In the genomic region with DNA sequence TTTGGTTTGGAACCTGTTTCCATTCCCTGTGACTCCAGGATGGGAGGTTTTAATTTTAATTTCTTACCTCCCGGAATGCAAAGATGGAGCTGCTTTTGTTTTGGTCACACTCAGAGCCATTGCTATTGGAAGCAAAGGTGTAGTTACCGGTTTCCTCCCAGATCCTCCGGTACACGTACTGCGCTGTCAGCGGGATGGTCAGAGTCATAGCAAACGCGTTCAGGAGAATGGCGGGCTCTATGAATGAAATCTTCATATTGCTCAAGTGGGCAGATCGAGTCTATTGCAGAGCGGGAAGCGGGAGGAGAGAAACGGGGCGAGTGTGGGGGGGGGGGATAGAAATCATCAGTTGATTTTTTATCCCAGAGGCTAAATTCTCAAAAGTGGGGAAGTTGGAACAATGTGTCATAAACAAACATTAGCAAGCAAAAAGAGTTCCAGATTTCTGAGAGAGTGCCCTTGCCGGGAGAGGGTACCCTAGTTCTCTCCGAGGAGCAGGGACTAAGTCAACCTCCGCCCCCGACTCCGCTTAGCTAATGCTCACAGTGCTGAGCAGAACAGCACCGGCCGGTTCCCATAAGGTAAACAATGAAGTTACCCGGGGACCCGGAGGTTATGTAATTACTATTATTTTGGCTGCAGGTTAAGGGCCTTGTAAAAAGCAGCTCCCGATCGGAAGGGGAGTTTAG, we compare ENCODE assay signal across 8 mouse cellular contexts. TPM values are rescaled to one million over a fixed set of nuclear protein-coding genes. Genes with fewer than 3 reads are reported as not detected.
A peak's percentile ranks its signal among the peaks of the same experiment; 100 is the strongest.
DNase-seq lines count a peak whose midpoint lies in the region; ATAC-seq and TF ChIP-seq lines count a peak whose summit lies in the region.

No protein-coding gene starts in this region.

- DNase-seq in gastrocnemius, adult 18-20 months (ENCODE audit: low spot score), result peak; percentile 22
- no peak for DNase-seq in gastrocnemius, postnatal 14 days
- peak; percentile 60 for DNase-seq in lung, embryonic 14.5 days
- no peak for DNase-seq in right cerebral cortex, postnatal 4 days

- H3K27ac ChIP-seq in bone marrow macrophage, adult 2 months (ENCODE audit: insufficient read depth, low read depth, low read length), result peak overlapping the region; percentile 75
- peak overlapping the region; percentile 63; the same call in 1 of the 2 replicates for H3K27ac ChIP-seq in intestine, embryonic 16.5 days (ENCODE audit: low read length)
- H3K27ac ChIP-seq in lung, embryonic 14.5 days (ENCODE audit: low read depth), result no peak overlapping the region
- peak overlapping the region; percentile 97 for H3K27ac ChIP-seq in small intestine, adult 2 months (ENCODE audit: insufficient read depth, low read depth, low read length)

- ATAC-seq in intestine, embryonic 16.5 days, result peak; percentile 43
- ATAC-seq in lung, embryonic 14.5 days (ENCODE audit: insufficient read depth), result peak; percentile 44

- peaks cover 30% of the 10 kb centered on the region for H3K36me3 ChIP-seq in erythroblast, embryonic 14.5 days (ENCODE audit: control insufficient read depth)
- H3K36me3 ChIP-seq in intestine, embryonic 16.5 days (ENCODE audit: control insufficient read depth, insufficient read depth, low read length), result no peaks in the 10 kb centered on the region
- H3K36me3 ChIP-seq in lung, embryonic 14.5 days (ENCODE audit: insufficient read depth), result no peaks in the 10 kb centered on the region
- 0 out of 2 replicates have a peak, but pooled peaks cover 1% of the 10 kb centered on the region for H3K36me3 ChIP-seq in small intestine, adult 2 months (ENCODE audit: control insufficient read depth, insufficient read depth, low read length)

- WGBS in intestine, embryonic 16.5 days, result 3% methylated on average over 25 of the region's 25 CpGs
- WGBS in lung, embryonic 14.5 days, result 2% methylated on average over 25 of the region's 25 CpGs
- WGBS in small intestine, adult 2 months, result 4% methylated on average over 25 of the region's 25 CpGs

- H3K9me3 ChIP-seq in erythroblast, embryonic 14.5 days (ENCODE audit: control insufficient read depth, low read length), result no peaks in the 10 kb centered on the region
- no peaks in the 10 kb centered on the region for H3K9me3 ChIP-seq in intestine, embryonic 16.5 days (ENCODE audit: control insufficient read depth, low read length)
- no peaks in the 10 kb centered on the region for H3K9me3 ChIP-seq in lung, embryonic 14.5 days (ENCODE audit: low read depth, low read length)

- H3K9ac ChIP-seq in intestine, embryonic 16.5 days (ENCODE audit: low read depth, low read length), result peak overlapping the region; percentile 65
- H3K9ac ChIP-seq in lung, embryonic 14.5 days, result peak overlapping the region; percentile 64

- H3K4me2 ChIP-seq in intestine, embryonic 16.5 days (ENCODE audit: low read depth, low read length), result peak overlapping the region; percentile 91
- H3K4me2 ChIP-seq in lung, embryonic 14.5 days, result peak overlapping the region; percentile 87

- no peak for TF ChIP-seq POLR2A in bone marrow macrophage, adult 2 months (IDR thresholded peaks at IDR 0.05; ENCODE audit: borderline replicate concordance, low read depth, low read length)
- no peak for TF ChIP-seq POLR2A in small intestine, adult 2 months (IDR thresholded peaks at IDR 0.05; ENCODE audit: low read depth, low read length)

- H3K4me3 ChIP-seq in bone marrow macrophage, adult 2 months (ENCODE audit: insufficient read depth, low read length), result peak overlapping the region; percentile 77
- H3K4me3 ChIP-seq in erythroblast, embryonic 14.5 days (replicated peaks), result peak overlapping the region; percentile 68
- H3K4me3 ChIP-seq in intestine, embryonic 16.5 days (ENCODE audit: low read length), result peak overlapping the region; percentile 77
- H3K4me3 ChIP-seq in lung, embryonic 14.5 days (ENCODE audit: low read depth, low read length), result peak overlapping the region; percentile 62
- H3K4me3 ChIP-seq in small intestine, adult 2 months (ENCODE audit: low read depth, low read length), result peak overlapping the region; percentile 94

- intact Hi-C loops in gastrocnemius, postnatal 14 days (cut with DNase I; ENCODE audit: low total_unique reads), result no loop called here

- H3K27me3 ChIP-seq in erythroblast, embryonic 14.5 days (ENCODE audit: control insufficient read depth), result peaks cover 5% of the 10 kb centered on the region; the same call in 1 of the 2 replicates
- no peaks in the 10 kb centered on the region for H3K27me3 ChIP-seq in intestine, embryonic 16.5 days (replicated peaks; ENCODE audit: control insufficient read depth, insufficient read depth, low read length)
- H3K27me3 ChIP-seq in lung, embryonic 14.5 days (ENCODE audit: insufficient read depth, low read length), result no peaks in the 10 kb centered on the region
- H3K27me3 ChIP-seq in small intestine, adult 2 months (ENCODE audit: control insufficient read depth, insufficient read depth, low read length), result no peaks in the 10 kb centered on the region

- peaks cover 33% of the 10 kb centered on the region for H3K4me1 ChIP-seq in bone marrow macrophage, adult 2 months (ENCODE audit: control insufficient read depth, insufficient read depth, low read length)
- H3K4me1 ChIP-seq in erythroblast, embryonic 14.5 days (ENCODE audit: control insufficient read depth), result peaks cover 65% of the 10 kb centered on the region
- peaks cover 15% of the 10 kb centered on the region for H3K4me1 ChIP-seq in intestine, embryonic 16.5 days (ENCODE audit: control insufficient read depth, insufficient read depth, low read length)
- peaks cover 2% of the 10 kb centered on the region; the same call in 1 of the 2 replicates for H3K4me1 ChIP-seq in lung, embryonic 14.5 days (ENCODE audit: insufficient read depth)
- peaks cover 14% of the 10 kb centered on the region; the same call in 1 of the 2 replicates for H3K4me1 ChIP-seq in small intestine, adult 2 months (ENCODE audit: control insufficient read depth, insufficient read depth, insufficient read length, low read length)

- no peak for TF ChIP-seq CTCF in bone marrow macrophage, adult 2 months (IDR thresholded peaks at IDR 0.05; ENCODE audit: low read depth, low read length)
- no peak for TF ChIP-seq CTCF in lung, embryonic 14.5 days (IDR thresholded peaks at IDR 0.05; ENCODE audit: low read depth)
- TF ChIP-seq CTCF in small intestine, adult 2 months (IDR thresholded peaks at IDR 0.05; ENCODE audit: extremely low read depth, insufficient read length, insufficient replicate concordance, low read depth, low read length), result no peak

RNA-seq across cellular contexts. Expression of gene Slc46a3, which starts 0.7 kb away (rescaled TPM):
- 10 to 100 TPM; 10.3 to 10.8 TPM for total RNA-seq in gastrocnemius, adult 18-20 months (2021)
- 1 to 10 TPM; 5.5 to 7.9 TPM for total RNA-seq in gastrocnemius, postnatal 14 days (2021)
- polyA plus RNA-seq in bone marrow macrophage, adult 2 months (2012; ENCODE audit: insufficient read depth, insufficient read length, missing spikeins), result 172 and 173 TPM in 2 replicates
- 0.69 and 1.5 TPM in 2 replicates for polyA plus RNA-seq in erythroblast, embryonic 14.5 days (2012)
- 21.4 and 39.8 TPM in 2 replicates for polyA plus RNA-seq in intestine, embryonic 16.5 days (2015; fragmentation: Nextera tagmentation; extraction: Ambion mirVana)
- 3.3 and 4.3 TPM in 2 replicates for polyA plus RNA-seq in lung, embryonic 14.5 days (2014; fragmentation: Nextera tagmentation; extraction: Ambion mirVana)
- polyA plus RNA-seq in small intestine, adult 2 months (2012; rRNA removed), result 83.8 and 259 TPM in 2 replicates

RNA-seq across cellular contexts. Expression of gene Pomp, which starts 33.6 kb away (rescaled TPM):
- total RNA-seq in gastrocnemius, adult 18-20 months (2021), result 100 to 1,000 TPM; 138 to 152 TPM
- total RNA-seq in gastrocnemius, postnatal 14 days (2021), result 100 to 1,000 TPM; 140 to 145 TPM
- 312 and 343 TPM in 2 replicates for polyA plus RNA-seq in bone marrow macrophage, adult 2 months (2012; ENCODE audit: insufficient read depth, insufficient read length, missing spikeins)
- polyA plus RNA-seq in erythroblast, embryonic 14.5 days (2012), result 1.0 and 1.3 TPM in 2 replicates
- 394 and 410 TPM in 2 replicates for polyA plus RNA-seq in intestine, embryonic 16.5 days (2015; fragmentation: Nextera tagmentation; extraction: Ambion mirVana)
- 506 and 511 TPM in 2 replicates for polyA plus RNA-seq in lung, embryonic 14.5 days (2014; fragmentation: Nextera tagmentation; extraction: Ambion mirVana)
- 8.8 and 18.7 TPM in 2 replicates for polyA plus RNA-seq in small intestine, adult 2 months (2012; rRNA removed)

Comparison
In these comparisons a context has a peak if more than half of its experiments do, and no peak if none do; other contexts are left out.
1. DNase-seq: peak in gastrocnemius, adult 18-20 months (single experiment) and lung, embryonic 14.5 days (single experiment); none in gastrocnemius, postnatal 14 days (single experiment) and right cerebral cortex, postnatal 4 days (single experiment).
2. RNA of gene Pomp, which starts 33.6 kb away (polyA plus RNA-seq): 506 to 511 TPM in lung, embryonic 14.5 days, 394 to 410 TPM in intestine, embryonic 16.5 days and 312 to 343 TPM in bone marrow macrophage, adult 2 months; 8.8 to 18.7 TPM in small intestine, adult 2 months and 1.0 to 1.3 TPM in erythroblast, embryonic 14.5 days; every median in the first group is over 10 times any median in the second.
3. Peak in every context shown above with its lines, with median percentiles within 50 percentile points of each other: H3K4me3 ChIP-seq.